Mouse (Mus musculus) thymus, postnatal 14 days (tissue): ENCODE measurements around the gene Slc6a6.

Source experiments
- DNase-seq: peaks from one replicate; pipeline ENCODE4 v3.0.0; 2021

The Slc6a6 gene

DNA sequence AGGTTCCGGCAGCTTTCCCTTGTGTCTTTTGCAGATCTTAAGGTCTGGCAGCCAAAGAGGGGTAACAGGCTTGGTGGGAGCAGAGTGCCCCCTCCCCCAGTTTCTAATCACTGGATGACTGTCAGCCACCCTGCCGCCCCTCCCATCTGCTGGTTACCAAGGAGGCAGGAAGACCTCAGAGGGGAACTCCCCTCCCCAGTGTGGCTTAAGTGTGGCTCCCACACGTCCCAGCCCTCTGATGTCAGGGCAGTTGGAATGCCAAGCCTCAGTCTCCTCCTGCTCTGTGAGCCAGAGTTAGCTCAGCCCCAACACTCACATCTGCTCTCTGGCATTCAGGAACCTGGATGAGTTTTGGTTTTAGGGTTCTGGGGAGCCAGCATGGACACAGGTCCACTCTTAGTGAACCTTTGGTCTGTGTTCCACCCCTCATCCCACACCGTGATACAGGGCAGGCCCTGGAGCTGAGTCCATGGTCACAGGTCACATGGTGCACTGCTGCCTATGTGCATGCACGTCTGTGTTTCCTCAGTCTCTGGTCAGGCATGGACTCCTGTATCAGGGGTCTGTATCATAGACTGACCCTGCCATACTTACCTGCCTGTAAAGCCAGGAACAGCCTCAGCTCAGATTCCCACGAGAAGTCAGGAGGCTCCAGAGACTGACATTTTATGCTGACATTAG lies 45.2 kb downstream of the Slc6a6 start:
- no peak for DNase-seq

DNA sequence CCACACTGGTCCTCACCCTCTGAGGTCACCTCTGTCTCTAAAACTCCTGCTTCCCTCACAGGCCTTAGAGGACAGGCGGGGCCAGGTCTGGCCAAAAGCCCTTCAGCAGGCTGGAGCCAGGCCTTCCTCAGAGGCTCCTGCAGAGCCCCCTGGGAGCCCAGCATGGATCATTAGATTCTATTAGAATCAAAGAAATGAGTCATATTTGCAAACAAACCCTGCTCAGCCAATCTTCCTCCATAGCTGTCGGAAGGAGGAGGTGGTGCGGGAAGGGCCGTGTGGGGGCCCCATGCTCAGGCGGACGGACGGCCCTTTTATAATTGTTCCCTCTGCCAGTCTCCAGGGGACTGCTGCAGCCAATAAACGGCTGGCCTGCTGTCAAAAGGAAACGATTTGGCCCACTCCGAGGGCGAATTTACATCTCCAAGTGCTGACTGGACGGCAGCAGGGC lies 45.8 kb downstream of the Slc6a6 start:
- DNase-seq = no peak

DNA sequence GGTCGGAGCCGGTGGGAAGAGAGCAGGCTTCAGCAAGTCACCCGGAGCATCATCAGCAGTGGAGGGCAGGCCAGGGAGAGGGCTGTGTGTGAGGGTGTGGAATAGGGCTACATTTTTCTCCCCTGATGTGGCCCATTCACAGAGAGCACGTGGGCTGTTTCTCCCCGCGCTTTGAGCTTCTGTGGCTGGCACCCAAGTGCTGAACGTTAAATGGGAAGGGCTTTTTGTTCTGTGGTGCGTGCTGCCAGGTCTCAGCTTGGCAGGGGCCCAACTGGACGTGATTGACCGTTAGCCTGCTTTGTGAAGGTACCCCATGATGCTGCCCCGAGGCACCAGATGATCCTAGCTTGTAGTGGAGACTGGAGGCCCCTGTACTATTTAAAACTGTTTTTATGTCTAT lies 48.3 kb downstream of the Slc6a6 start:
- DNase-seq = no peak

DNA sequence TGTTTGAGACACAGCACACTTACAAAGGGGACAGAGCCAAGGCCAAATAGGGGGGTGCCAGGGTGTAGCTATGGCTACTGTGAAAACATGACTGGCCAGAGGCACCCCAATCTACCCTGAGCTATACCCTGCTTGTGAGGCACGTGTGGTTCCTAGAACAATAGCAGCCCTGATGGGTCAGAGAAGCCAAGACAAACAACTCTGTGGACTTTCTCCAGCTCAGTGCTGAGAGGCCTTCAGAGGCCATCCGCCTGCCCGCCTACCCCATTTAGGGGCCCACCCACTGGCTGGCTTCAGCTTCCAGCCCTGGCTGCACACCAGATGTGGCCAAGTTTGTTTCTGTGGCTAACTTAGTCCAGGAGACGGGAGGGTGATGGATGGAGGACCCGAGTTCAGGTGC lies 52.6 kb downstream of the Slc6a6 start:
- DNase-seq = no peak

DNA sequence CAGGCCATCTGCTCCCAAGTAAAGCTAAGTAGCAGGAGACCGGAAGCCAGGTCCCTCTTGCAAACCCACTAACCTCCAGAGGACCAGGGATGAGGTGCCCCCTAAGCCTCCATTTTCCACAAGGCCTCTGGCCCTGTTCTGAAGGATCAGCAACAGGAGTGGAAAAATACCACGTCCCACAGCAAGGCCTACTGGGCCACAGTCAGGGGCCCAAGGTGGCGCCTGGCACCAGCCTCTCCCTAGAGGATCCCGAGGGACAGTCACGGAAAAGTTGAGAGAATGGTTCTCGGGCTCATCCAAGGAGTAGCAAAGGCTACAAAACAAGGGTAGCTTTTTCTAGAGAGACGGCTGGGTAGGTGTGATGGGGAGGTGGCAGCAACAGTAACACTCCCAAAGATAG lies 53.6 kb downstream of the Slc6a6 start:
- no peak for DNase-seq

DNA sequence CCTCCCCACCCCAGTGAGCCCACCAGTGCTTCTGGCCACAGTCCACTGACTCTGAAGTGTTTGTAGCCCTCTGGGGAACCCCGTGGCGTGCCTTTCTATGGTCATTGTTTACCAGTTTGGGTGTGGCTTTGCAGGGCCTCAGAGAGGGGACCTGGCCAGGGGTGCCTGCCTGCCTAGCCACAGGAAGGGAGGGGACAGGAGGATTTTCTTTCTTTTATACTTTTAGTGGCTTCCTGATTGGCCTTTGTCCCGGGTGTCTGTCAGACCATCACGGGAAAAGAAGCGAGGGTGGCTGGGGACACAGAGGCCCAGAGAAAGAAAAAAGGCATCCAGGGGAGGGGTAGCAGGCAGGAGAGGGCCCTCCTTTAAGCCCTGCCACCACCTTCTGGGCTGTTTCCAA lies 54.2 kb downstream of the Slc6a6 start:
- no peak for DNase-seq

DNA sequence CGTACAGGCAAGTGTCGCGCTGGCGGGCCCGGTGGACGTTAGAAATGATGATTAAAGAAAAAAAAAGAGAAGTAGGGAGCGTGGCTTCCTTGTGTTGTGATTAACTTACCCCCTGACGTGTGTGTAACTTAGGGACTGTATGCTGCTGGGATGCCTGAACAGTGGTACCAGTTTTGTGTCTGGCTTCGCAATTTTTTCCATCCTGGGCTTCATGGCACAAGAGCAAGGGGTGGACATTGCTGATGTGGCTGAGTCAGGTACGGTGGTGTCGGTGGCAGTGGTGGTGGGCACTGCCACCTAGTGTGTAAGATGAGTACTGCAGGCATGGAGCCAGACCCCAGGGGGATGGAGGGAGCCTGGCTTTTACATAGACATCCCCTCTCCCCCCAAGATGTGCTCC lies 57.2 kb downstream of the Slc6a6 start:
- DNase-seq = peak; percentile 64

DNA sequence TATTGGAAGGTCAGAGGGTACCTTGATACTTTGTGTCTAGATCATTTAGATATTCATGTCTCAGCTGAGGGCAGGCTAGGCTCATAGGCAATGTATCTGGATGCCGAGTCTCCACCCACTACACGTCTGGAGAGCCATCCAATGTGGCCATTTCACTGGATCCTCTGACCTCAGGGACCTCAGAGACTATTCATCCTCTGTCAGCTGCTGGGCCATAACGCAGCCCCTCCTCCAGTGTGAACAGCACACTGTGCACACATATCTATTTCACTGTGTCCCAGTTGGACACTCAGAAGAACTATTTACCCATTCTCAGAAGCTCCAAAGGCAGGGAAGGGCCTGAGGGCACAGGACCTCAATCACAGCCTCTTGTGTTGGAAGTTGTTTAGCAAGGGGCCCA lies 58.6 kb downstream of the Slc6a6 start:
- DNase-seq = no peak

DNA sequence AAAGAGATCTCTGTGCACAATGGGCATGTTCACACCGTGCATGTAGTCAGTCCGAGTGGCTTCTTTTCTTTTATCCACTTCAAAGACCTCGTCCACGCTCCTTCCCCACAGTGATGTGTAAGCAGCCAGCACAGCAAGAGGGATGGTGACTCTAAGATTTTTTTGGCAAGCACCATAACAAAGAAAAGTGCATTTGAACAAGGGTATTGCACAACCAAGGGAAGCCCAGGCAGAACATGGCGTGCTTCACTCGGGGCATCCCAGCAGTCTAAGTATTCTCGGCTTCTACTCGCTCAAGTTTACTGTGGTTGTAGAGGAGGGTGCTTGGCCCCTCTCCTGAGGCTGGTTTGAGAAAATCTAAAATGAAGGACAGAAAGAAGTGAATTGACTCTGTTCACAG lies 59.1 kb downstream of the Slc6a6 start:
- DNase-seq = no peak

DNA sequence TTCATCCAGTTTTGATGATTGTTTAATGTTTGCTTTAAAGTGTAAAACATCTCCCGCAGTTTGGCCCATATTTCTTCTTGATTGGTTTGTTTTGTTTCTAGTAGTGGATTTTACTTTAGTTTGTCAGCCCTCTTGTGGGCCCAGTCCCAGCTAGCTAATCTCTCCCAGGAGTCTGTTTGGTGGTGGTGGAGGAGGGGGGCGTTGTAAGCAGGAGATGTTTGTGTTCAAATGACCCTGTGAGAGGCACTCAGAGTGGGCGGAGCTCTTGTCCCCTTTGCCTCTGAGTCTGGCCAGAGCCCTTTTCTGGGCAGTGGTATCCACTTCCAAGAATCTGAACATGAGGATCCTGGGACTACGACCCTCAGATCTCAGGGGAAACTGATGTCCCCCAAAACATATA lies 60.0 kb downstream of the Slc6a6 start:
- no peak for DNase-seq

DNA sequence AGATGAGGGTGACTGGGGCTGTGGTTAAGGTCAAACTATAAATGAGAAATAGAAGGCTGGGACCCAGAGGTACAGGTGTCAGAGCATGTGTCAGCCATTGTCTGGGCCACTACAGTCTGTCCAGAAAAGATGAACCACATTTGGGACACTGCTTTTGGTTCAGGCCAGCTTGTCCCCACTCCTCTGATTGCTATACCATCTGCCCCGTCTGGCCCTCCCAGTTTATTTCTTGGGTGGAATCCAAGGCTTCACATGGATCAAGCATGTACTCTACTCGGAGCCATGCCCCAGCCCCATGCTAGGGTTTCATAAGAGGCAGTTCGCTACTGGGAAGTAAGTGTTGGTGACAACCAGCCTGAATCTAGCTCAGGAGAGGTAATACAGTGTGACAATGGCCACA lies 61.4 kb downstream of the Slc6a6 start:
- no peak for DNase-seq

DNA sequence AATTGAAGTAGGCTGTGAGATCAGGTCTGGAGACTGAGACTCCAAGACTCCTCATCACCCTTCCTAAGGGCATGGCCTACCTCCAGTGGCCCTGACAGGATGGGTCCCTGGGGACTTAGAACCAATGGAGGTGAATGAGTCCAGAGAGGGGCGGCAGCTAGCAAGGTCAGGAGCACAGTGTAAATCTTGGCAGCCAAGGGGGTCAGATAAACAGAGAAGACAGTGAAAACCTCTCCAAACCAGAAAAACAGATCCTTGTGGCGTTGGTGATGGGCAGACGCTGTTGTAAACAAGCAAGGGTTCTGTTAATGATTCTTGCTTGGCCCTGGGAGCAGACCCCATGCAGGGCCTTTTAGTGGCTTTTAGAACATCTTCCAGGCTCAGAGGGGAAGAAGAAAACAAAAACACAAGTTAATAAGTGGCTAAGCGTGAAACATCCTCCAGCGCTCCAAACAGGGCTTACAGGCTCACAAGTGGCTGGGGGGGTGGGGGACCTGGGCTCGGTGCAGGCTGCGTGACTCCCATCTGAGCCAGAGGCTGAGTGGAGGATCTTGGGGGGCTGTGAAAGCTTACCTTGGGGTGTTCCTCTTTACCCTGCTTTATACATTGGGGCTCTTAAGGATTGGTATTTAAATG lies 62.2 kb downstream of the Slc6a6 start:
- DNase-seq = no peak

DNA sequence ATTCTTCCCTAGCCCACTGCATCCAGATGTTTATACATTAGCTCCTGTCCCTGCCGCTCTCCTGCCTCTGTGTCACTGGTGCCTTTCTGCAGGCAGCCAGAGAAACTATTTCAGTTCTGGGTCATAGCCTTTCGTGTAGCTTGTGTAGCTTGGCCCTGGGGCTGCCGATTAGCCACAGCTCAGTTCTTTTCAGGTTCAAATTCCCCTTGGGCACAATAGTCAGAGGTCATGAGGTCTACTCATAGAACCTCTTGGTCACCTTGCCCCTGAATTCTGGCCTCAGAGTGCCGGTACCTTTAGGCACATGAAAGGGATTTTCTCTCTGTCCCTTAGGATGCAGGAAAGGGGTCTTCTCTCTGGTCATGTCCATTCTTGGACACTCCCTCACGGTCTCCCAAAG lies 62.9 kb downstream of the Slc6a6 start:
- no peak for DNase-seq

DNA sequence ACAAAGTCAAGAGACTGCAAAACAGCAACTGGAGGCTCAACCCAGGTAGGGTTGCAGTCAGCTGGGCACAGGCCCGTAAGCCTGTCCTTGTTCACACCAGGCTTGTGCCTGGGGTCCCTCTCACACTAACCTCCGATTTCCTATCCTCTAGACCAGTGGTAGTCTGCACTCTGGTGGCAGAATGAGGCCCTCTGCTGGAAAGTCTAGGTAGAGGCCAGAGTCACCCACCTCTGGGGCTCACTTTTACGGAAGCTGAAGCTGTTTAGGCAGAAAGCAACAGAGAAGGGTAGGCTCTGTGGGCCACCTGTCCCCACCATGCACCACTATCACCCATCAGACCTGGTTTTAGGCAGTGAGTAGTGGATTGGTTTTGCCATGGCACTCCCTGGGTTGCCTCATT lies 67.1 kb downstream of the Slc6a6 start:
- peak; percentile 25 for DNase-seq

DNA sequence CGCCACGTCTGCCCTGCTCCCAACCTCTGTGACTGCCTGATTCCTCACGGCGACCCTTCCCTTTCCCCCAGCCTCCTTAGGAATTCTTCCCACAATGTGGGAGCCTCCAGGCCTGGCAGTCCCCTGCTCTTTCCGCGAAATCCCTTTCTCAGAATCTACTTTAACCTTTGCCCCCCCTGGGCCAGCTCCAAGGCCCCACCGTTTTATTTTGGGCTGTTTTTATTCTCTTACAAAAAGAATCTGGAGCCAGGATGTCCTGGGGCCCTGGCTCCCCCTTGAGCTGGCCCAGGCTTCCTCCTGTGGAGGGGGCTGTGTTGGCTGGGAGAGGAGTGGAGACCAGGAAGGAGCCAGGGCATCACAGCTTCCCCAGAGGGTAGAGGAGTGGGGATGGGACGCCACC lies 69.0 kb downstream of the Slc6a6 start:
- no peak for DNase-seq

DNA sequence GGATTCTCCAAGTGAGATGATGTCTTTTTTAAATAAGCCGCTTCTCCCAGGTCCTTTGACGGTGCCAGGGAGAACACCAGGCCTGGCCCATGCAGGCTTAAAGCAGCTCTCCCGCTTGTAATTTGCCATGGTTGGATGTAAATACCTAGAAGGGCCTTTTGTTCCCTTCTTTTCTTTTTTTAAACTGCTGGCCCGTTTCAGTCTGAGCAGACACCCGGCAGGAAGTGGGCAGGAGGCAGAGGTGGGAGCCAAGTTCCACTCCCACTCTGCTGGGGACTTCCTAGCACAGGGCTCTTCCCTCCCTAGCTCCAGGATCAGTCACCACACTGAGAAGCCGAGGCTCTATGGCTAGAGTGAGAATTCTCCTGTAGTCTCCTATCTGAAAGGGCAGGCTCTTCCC lies 70.2 kb downstream of the Slc6a6 start:
- DNase-seq = no peak

DNA sequence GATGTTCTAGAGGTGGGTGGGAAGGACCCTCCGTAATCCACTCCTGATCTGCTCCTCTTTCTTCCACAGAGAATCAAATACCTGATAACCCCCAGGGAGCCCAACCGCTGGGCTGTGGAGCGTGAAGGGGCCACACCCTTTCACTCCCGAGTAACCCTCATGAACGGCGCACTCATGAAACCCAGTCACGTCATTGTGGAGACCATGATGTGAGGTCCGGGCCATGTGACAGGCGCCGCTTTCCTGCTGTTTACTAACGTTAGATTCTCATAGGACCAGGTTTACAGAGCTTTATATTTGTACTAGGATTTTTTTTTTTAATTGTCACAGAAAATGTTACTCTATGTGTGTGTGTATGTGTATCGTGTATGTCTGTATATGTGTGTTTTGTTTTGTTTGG lies 71.0 kb downstream of the Slc6a6 start:
- no peak for DNase-seq

DNA sequence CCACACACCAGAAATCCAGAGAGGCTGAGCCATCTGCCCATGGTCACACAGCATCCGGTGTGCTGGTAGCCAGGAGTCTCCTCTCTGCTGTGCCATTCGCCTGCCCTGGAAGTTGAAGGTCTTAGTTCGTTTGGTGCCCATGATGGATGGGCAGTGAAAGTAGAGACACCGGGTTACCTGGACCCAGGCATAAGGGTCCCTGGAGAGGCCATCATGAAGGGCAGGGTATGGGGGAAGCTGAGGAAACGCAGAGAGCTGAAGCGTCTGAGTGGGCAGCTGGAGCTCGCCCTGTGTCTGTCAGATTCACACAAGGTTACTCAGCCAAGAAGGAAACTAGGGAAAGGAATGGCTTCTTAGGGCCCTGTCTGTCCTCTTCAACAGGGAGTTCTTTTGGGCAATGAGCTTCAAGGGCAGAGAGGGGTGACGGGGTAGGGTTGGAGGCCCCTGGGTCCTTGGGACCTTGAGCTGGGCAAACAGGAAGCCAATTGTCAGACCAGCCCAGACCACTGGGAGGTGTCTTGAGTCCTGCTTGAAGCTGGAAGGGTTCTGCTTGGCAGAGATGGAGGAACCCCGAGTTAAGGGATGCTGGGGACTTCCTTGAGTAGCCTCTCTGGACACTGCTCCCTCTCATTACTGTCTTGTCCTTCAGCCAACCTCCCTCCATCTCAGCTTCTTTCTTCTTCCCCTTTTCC lies 78.3 kb downstream of the Slc6a6 start:
- DNase-seq = no peak

DNA sequence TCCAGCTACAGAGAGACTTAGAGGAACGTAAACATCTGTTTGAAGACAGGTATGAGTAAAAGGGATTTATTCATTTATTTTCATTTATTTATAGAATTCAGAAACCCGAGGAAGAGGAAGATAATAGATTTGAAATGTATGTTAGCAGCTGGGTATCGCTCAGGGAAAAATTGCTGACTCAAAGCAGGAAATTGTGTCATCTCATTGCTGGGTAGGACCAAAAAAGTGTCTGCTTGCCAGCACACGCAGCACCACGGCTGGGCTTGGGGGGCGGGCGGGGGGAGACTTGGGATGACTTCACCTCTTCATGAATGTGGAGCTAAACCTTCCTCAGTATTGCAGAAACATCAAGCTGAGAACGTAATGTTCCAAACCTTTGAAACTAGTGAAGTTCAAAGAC lies 83.7 kb downstream of the Slc6a6 start:
- DNase-seq = no peak

DNA sequence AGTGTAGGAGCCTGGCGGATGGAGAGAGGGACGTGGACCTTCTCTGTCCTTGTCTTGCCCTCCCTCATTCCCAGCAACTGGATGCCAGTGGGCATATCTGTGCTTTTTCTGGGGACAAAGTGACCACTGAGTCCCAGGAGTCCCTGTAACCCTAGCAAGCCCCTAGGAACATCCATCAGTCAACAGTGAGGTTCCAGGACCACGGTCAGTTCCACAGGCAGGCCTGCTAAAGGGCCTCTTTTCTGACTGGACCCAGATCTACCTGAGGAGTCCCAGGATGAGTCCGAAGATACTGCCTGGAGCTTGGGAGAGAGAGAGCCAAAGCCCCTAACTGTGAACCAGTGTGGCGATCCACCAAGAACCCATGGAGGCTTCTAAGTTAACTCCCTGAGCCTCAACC lies 90.1 kb downstream of the Slc6a6 start:
- no peak for DNase-seq

DNA sequence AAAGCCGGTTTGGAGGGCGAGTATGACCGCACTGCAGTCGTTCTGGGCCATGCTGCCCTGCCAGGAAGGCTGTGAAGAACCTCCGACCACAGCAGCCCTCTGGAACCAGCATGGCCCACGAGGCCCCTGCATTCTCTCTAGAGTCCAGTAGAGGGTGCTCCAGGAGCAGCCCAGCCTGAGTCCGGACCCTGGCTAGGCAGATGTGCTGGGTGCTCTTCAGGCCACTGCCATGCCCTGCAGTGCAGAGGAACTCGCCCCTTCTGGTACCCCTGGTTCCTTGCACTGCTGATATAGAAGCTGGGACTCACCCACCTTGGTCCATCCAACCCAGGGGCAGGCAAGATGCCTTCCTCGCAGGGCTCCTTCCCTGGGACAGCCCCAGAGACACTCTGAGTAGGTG lies 92.7 kb downstream of the Slc6a6 start:
- DNase-seq = peak; percentile 50

DNA sequence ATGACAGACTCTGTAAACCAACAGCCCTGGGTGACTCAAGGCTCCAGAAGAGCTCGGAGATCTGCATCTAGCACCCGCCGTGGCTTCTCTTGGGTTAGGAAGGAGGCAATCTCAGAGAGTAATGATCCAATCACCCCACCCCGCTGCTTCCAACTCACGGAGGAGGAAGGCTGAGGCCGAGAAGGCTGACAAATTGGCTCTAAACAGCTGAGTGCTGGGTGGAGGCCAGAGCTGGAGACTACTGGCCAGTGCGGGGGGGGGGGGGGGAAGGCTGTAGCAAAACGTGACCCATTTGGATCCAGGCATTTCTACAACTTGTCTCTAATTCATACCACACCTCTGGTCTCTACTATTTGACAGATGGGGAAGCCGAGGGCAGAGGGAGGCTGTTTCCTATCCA lies 95.4 kb downstream of the Slc6a6 start:
- DNase-seq = no peak

DNA sequence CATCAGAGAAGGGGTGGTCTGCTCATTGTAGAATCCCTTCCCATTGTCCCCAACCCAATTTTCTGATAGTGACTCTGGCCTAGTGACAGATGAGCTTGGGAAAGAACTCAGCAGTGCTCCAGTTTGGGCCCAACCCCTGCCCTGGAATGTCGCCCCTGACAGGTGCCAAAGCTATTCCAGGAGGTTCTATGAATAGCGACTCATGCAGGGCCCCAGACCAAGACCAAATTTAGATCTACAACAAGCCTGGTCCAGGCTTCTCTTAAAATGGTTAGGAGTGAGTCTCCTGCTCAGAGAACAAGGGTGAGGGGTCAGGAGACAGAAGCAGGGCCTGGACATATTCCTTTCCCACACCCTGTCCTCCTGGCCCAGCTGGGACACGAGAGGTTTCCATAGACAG lies 101.2 kb downstream of the Slc6a6 start:
- DNase-seq = no peak

DNA sequence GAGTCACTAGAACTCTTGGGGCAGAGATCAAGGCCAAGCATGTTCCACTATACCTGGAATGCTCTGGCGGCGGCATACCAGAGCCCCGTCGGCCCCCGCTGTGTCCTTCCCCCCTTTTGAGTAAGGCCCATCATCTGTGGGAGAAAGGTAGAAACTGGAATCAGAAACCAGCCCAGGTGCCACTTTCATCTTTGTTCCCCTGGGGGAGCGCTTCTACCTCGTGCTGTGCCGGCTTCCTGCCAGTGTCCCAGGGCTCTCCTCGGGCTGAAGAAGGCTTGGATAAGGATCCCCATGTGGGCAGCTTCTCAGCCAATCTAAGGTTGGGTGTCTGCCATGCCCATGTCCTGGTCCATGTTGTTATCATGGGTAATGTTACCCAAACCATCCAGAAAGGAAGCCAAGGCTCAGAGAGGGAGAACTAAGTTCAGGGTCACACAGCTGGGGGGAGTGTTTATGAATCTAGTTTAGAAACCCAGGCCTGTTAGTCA lies 104.5 kb downstream of the Slc6a6 start:
- DNase-seq = no peak
